Mouse (Mus musculus) heart, postnatal 0 days (tissue): ENCODE results near the gene Gm4303.

ENCODE experiments used
- CTCF ChIP-seq: IDR thresholded peaks from 2 replicates; pipeline ENCODE4 v1.5.1; 2016; ENCODE audit warnings: antibody characterized with exemption, control low read depth, low read depth
- EP300 ChIP-seq: IDR thresholded peaks from 2 replicates; pipeline ENCODE4 v1.6.1; 2016; ENCODE audit warnings: antibody characterized with exemption, low read depth

DNA sequence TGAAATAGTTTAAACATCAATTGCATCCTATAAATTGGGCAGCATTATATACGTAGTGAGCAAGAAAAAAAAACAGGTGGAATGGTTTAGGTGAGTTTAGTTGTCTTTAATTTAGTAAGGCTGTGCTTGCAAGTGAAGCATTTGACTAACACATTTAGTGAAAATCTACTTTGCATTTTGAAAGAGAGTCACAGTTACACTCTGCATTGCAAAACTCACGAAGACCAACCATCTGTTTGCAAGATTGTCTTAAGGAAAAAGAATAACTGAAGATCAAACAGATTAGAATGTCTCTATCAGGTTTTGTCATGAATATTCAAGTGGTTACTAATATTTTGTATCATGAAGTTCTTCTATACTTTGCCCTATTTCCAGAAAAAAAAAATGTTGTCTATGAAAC lies 49.7 kb upstream of the Gm4303 start:
- no peak for TF ChIP-seq CTCF
- no peak for TF ChIP-seq EP300
